8 mouse cellular contexts compared by ENCODE assay signal in genomic region chr11:95339471-95340021, GRCm38 (mm10). TPM values are rescaled to one million over a fixed set of nuclear protein-coding genes. Genes with fewer than 3 reads are reported as not detected.
DNase-seq lines count a peak whose midpoint lies in the region; ATAC-seq and TF ChIP-seq lines count a peak whose summit lies in the region.

No protein-coding gene starts in this region.

- H3K27ac ChIP-seq in heart, embryonic 11.5 days (ENCODE audit: low read depth, low read length): peak overlapping the region; percentile 77
- H3K27ac ChIP-seq in hindbrain, embryonic 12.5 days: peak overlapping the region; percentile 62

- H3K36me3 ChIP-seq in heart, embryonic 11.5 days (ENCODE audit: control insufficient read depth, insufficient read depth, low read length): no peaks in the 10 kb centered on the region
- no peaks in the 10 kb centered on the region for H3K36me3 ChIP-seq in hindbrain, embryonic 12.5 days
- no peaks in the 10 kb centered on the region for H3K36me3 ChIP-seq in myocyte (ENCODE audit: control insufficient read depth, insufficient read depth)

- ATAC-seq in heart, embryonic 11.5 days (replicated peaks; ENCODE audit: insufficient number of reproducible peaks, low FRiP score, low TSS enrichment): 0 out of 2 replicates have a peak, but pooled peaks have one; percentile 43
- ATAC-seq in hindbrain, embryonic 12.5 days (ENCODE audit: low FRiP score): no peak
- ATAC-seq in cerebellum, adult (ENCODE audit: insufficient number of reproducible peaks, low FRiP score, low TSS enrichment): no peak

- no peak for TF ChIP-seq POLR2A in myocyte (IDR thresholded peaks at IDR 0.05; ENCODE audit: insufficient read length, low read depth)

- H3K4me1 ChIP-seq in heart, embryonic 11.5 days (ENCODE audit: control insufficient read depth, insufficient read depth, low read length): peaks cover 22% of the 10 kb centered on the region
- H3K4me1 ChIP-seq in hindbrain, embryonic 12.5 days: peaks cover 33% of the 10 kb centered on the region

- no peak overlapping the region for H3ac ChIP-seq in myocyte (ENCODE audit: control insufficient read depth, insufficient read length)

- H3K4me3 ChIP-seq in heart, embryonic 11.5 days (ENCODE audit: low read depth, low read length): peak overlapping the region; percentile 73
- H3K4me3 ChIP-seq in hindbrain, embryonic 12.5 days: peak overlapping the region; percentile 2; the same call in 1 of the 2 replicates
- H3K4me3 ChIP-seq in myocyte: peak overlapping the region; percentile 40

- H3K9ac ChIP-seq in heart, embryonic 11.5 days (ENCODE audit: low read depth, low read length): peak overlapping the region; percentile 72; the same call in 1 of the 2 replicates
- H3K9ac ChIP-seq in hindbrain, embryonic 12.5 days: no peak overlapping the region

- intact Hi-C loops in heart, postnatal 14 days (cut with DNase I): loop anchor here (5.0 kb wide), 1 partner anchor 43 kb away; the partner anchor contains the start of gene Slc35b1

- H3K4me2 ChIP-seq in heart, embryonic 11.5 days: peak overlapping the region; percentile 58
- peak overlapping the region; percentile 29 for H3K4me2 ChIP-seq in hindbrain, embryonic 12.5 days (replicated peaks)
- H3K4me2 ChIP-seq in myocyte (ENCODE audit: low read depth): peak overlapping the region; percentile 76

- peaks cover 45% of the 10 kb centered on the region for H3K79me2 ChIP-seq in myocyte (ENCODE audit: control insufficient read depth, insufficient read depth)

- no peaks in the 10 kb centered on the region for H3K27me3 ChIP-seq in heart, embryonic 11.5 days (ENCODE audit: control insufficient read depth, insufficient read depth, low read length)
- peaks cover 17% of the 10 kb centered on the region for H3K27me3 ChIP-seq in hindbrain, embryonic 12.5 days
- no peaks in the 10 kb centered on the region for H3K27me3 ChIP-seq in myocyte (ENCODE audit: control insufficient read depth, insufficient read depth, insufficient read length)

- no peaks in the 10 kb centered on the region for H3K9me3 ChIP-seq in heart, embryonic 11.5 days (replicated peaks; ENCODE audit: control insufficient read depth, low read length)
- H3K9me3 ChIP-seq in hindbrain, embryonic 12.5 days (replicated peaks): no peaks in the 10 kb centered on the region

- 13% methylated on average over 14 of the region's 14 CpGs for WGBS in heart, embryonic 11.5 days (ENCODE audit: insufficient replicate concordance)
- 12% methylated on average over 14 of the region's 14 CpGs for WGBS in hindbrain, embryonic 12.5 days

- DNase-seq in heart, postnatal 14 days: no peak
- peak; percentile 40 for DNase-seq in Muller cell, postnatal 12 days (ENCODE audit: inconsistent ontology term)
- DNase-seq in urinary bladder, adult 2 months (ENCODE audit: low spot score): no peak
- no peak for DNase-seq in frontal cortex, adult 2 months (ENCODE audit: extremely low spot score in 1 of 2, low spot score in 1 of 2)

TF ChIP-seq in myocyte, 11 proteins besides CTCF, POLR2A, EP300 and RAD21:
- TF ChIP-seq SRF (IDR thresholded peaks at IDR 0.05; ENCODE audit: control insufficient read depth, insufficient read length, low read depth) (no peak), TCF3 (IDR thresholded peaks at IDR 0.05; ENCODE audit: insufficient read length, low read depth) (no peak), MYOD1 (IDR thresholded peaks at IDR 0.05; ENCODE audit: control insufficient read depth in 1 of 3, insufficient read length in 2 of 3, low read depth in 2 of 3) (no peak), TCF12 (IDR thresholded peaks at IDR 0.05; ENCODE audit: insufficient read depth, poor library complexity, severe bottlenecking) (no peak)

RNA-seq across cellular contexts. Expression of gene Fam117a, which starts 2.7 kb away (rescaled TPM):
- polyA plus RNA-seq in heart, embryonic 11.5 days (2014; fragmentation: Nextera tagmentation; extraction: Ambion mirVana): 14.3 and 19.4 TPM in 2 replicates
- total RNA-seq in heart, postnatal 14 days (2021): 10 to 100 TPM; 11.3 to 14.0 TPM
- 11.7 and 11.9 TPM in 2 replicates for polyA plus RNA-seq in hindbrain, embryonic 12.5 days (2016; fragmentation: Nextera tagmentation; extraction: Ambion mirVana)
- 9.7 TPM for polyA plus RNA-seq in myocyte (2012; fragmentation: generic; extraction: Trizol)
- 20.8 and 23.0 TPM in 2 replicates for polyA plus RNA-seq in urinary bladder, adult 2 months (2012; rRNA removed)
- 11.4 and 12.5 TPM in 2 replicates for polyA plus RNA-seq in frontal cortex, adult 2 months (2012; rRNA removed)

RNA-seq across cellular contexts. Expression of gene Kat7, which starts 29.5 kb away (rescaled TPM):
- 43.2 and 55.1 TPM in 2 replicates for polyA plus RNA-seq in heart, embryonic 11.5 days (2014; fragmentation: Nextera tagmentation; extraction: Ambion mirVana)
- 10 to 100 TPM; 30.6 to 32.2 TPM for total RNA-seq in heart, postnatal 14 days (2021)
- polyA plus RNA-seq in hindbrain, embryonic 12.5 days (2016; fragmentation: Nextera tagmentation; extraction: Ambion mirVana): 71.8 and 73.6 TPM in 2 replicates
- polyA plus RNA-seq in myocyte (2012; fragmentation: generic; extraction: Trizol): 52.2 TPM
- polyA plus RNA-seq in urinary bladder, adult 2 months (2012; rRNA removed): 36.3 and 38.0 TPM in 2 replicates
- 55.2 and 55.4 TPM in 2 replicates for polyA plus RNA-seq in frontal cortex, adult 2 months (2012; rRNA removed)

RNA-seq across cellular contexts. Expression of gene Slc35b1, which starts 44.9 kb away (rescaled TPM):
- 92.4 and 95.9 TPM in 2 replicates for polyA plus RNA-seq in heart, embryonic 11.5 days (2014; fragmentation: Nextera tagmentation; extraction: Ambion mirVana)
- total RNA-seq in heart, postnatal 14 days (2021): 10 to 100 TPM; 35.2 to 42.4 TPM
- 124 and 128 TPM in 2 replicates for polyA plus RNA-seq in hindbrain, embryonic 12.5 days (2016; fragmentation: Nextera tagmentation; extraction: Ambion mirVana)
- 66.7 TPM for polyA plus RNA-seq in myocyte (2012; fragmentation: generic; extraction: Trizol)
- 55.1 and 66.5 TPM in 2 replicates for polyA plus RNA-seq in urinary bladder, adult 2 months (2012; rRNA removed)
- polyA plus RNA-seq in frontal cortex, adult 2 months (2012; rRNA removed): 78.3 and 78.6 TPM in 2 replicates

Comparison
In these comparisons a context has a peak if more than half of its experiments do, and no peak if none do; other contexts are left out.
1. H3K4me3 ChIP-seq: peak in every context shown above with its lines; median percentile 73 in heart, embryonic 11.5 days; 40 in myocyte; 2 in hindbrain, embryonic 12.5 days.